ENCODE assay signal across 13 mouse cellular contexts in genomic region chr8:11111987-11112386, GRCm38 (mm10).
DNase-seq lines count a peak whose midpoint lies in the region.
"Had no signal": no experiment of that assay in that cellular context is flagged by ENCODE, and none has a peak within 500 bp of the region (broad histone marks: within the 10 kb centered on the region; RNA-seq: fewer than 3 reads in every experiment).

No protein-coding gene starts in this region.

- intact Hi-C loops in left cerebral cortex, postnatal 4 days (cut with DNase I) = no loop called here
- intact Hi-C loops in left cerebral cortex, postnatal 14 days (cut with DNase I) = no loop called here

- peak; percentile 28 to 67 for DNase-seq in adrenal gland, adult (ENCODE audit: inconsistent age in 2 of 2, low spot score in 1 of 2)
- DNase-seq in adrenal gland, adult 8-10 months = no peak
- peak; percentile 17 for DNase-seq in left cerebral cortex, postnatal 4 days
- no peak for DNase-seq in left cerebral cortex, postnatal 14 days (ENCODE audit: low spot score in 2 of 2)
- DNase-seq in B cell, adult 2 months = peak; percentile 77 to 83
- DNase-seq in adrenal gland, postnatal 36 days = peak; percentile 23 to 62
- no peak for DNase-seq in thymus, postnatal 4 days
- DNase-seq: cerebellum, adult 9-11 months; gastrocnemius, postnatal 36 days; layer of hippocampus, adult 9-11 months; lung, embryonic 14.5 days; lung, postnatal 36 days; right cerebral cortex, postnatal 25 days had no signal

Comparison
In these comparisons a context has a peak if more than half of its experiments do, and no peak if none do; other contexts are left out.
1. DNase-seq: peak in adrenal gland, adult (2 of 2), left cerebral cortex, postnatal 4 days (single experiment), B cell, adult 2 months (2 of 2) and adrenal gland, postnatal 36 days (2 of 2); none in adrenal gland, adult 8-10 months (single experiment), left cerebral cortex, postnatal 14 days (0 of 2) and thymus, postnatal 4 days (single experiment).